Mouse (Mus musculus): ENCODE data around the gene Gm37240.

DNA sequence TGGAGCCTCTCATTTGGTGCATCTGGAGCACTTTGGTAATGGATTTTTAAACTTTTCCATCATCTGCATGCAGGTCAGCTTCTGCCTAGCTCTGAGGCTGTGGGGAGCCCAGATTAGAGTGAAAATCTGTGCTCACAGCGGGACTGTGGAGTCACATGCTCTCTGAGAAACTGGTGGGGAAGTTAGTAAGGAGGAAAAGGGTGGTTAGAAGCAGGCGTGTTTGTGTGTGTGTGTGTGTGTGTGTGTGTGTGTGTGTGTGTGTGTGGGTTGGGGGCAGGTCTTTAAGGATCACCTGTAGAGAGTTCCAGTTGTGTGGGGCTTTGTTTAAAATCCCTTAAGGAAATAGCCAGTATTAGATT lies 1199.9 kb downstream of the Gm37240 start:
- TF ChIP-seq CTCF (IDR thresholded peaks at IDR 0.05; ENCODE audit: low read depth): no peak
- TF ChIP-seq EP300 (optimal IDR thresholded peaks at IDR 0.05): no peak
